Mouse (Mus musculus) liver, adult 2 months (tissue): Measurements from ENCODE around the gene Actr1a.

ENCODE experiments used
- CTCF ChIP-seq: fragments of 200-500 bp; IDR thresholded peaks from 2 replicates; pipeline ENCODE4 v1.5.1; 2011; ENCODE audit warnings: low read depth, low read length, control low read depth
- POLR2A ChIP-seq: fragments of 200-500 bp; IDR thresholded peaks from 2 replicates; pipeline ENCODE4 v1.6.1; 2011; ENCODE audit warnings: low read length, control low read depth; ENCODE audit not compliant: insufficient read depth; ENCODE audit errors: extremely low read depth

- no peak for TF ChIP-seq CTCF
- TF ChIP-seq POLR2A = no peak
These were observed 18.4 kb upstream of the Actr1a start for GRCm38 (mm10) chr19:46413969-46414368.
